Mouse (Mus musculus) testis, adult 2 months (tissue): ENCODE data around the gene Arhgef39.

Experiments used
- CTCF ChIP-seq: fragments of 200-500 bp; IDR thresholded peaks from 2 replicates; pipeline ENCODE4 v1.5.1; 2012; ENCODE audit warnings: low read depth, mild to moderate bottlenecking, inconsistent platforms, low read length, moderate library complexity; ENCODE audit not compliant: control insufficient read depth, insufficient read depth, insufficient replicate concordance
- POLR2A ChIP-seq: fragments of 200-500 bp; IDR thresholded peaks from 2 replicates; pipeline ENCODE4 v1.6.1; 2012; ENCODE audit warnings: low read depth, mild to moderate bottlenecking, inconsistent platforms, low read length, moderate library complexity; ENCODE audit not compliant: control insufficient read depth

DNA sequence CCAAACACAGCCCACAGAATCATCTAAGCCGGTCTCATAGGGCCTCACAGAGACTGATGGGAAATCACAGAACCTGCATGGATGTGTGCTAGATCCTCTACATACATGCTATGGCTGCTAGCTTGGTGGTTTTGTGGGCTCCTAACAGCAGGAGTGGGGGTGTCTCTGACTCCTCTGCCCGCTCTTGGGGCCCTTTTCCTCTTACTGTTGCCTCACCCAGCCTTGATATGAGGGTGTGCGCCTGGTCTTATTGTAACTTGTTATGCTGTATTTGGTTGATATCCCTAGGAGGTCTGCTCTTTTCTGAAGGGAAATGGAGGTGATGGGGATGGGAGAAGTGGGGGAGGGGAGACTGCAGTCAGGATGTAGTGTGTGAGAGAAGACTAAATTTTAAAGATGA is 9.9 kb downstream of the Arhgef39 start:
- TF ChIP-seq POLR2A: no peak
- no peak for TF ChIP-seq CTCF
